Mouse (Mus musculus): ENCODE data around the gene Dvl1. TPM values are rescaled to one million over a fixed set of nuclear protein-coding genes. Genes with fewer than 3 reads are reported as not detected.

Gene Dvl1
- polyA plus RNA-seq, 1 experiment from 2014 or later: 7.8 TPM

- no peak overlapping the region for H3K4me3 ChIP-seq
- H3K4me2 ChIP-seq: no peak overlapping the region
- WGBS: 36% methylated on average over 13 of the region's 13 CpGs
- H3K9me3 ChIP-seq: no peaks in the 10 kb centered on the region
- no peak for ATAC-seq (ENCODE audit: low FRiP score)
- no peaks in the 10 kb centered on the region for H3K4me1 ChIP-seq (replicated peaks)
- H3K27ac ChIP-seq: no peak overlapping the region
- peaks cover 84% of the 10 kb centered on the region for H3K36me3 ChIP-seq
- H3K9ac ChIP-seq: no peak overlapping the region
- no peaks in the 10 kb centered on the region for H3K27me3 ChIP-seq
Observed at GRCm38 (mm10) chr4:155859318-155859717, 12.1 kb downstream of the Dvl1 start.

- H3K4me2 ChIP-seq: no peak overlapping the region
Observed at GRCm38 (mm10) chr4:155861787-155862186, 14.6 kb downstream of the Dvl1 start.

GRCm38 (mm10) chr4:155863001-155863400 is 15.8 kb downstream of the Dvl1 start, which contains the start of gene Tas1r3:
TSS of gene Tas1r3 (minus strand) at chr4:155863362.
- Histone ChIP-seq H3K9ac (no peak within 1 kb of the TSS), H3K4me1 (replicated peaks) (0 out of 2 replicates have a peak, but pooled peaks cover under 1% of the 10 kb centered on the region), H3K36me3 (peaks cover 72% of the 10 kb centered on the region), H3K4me3 (no peak within 1 kb of the TSS), H3K9me3 (no peaks in the 10 kb centered on the region), H3K27me3 (no peaks in the 10 kb centered on the region), H3K27ac (no peak within 1 kb of the TSS), H3K4me2 (no peak within 1 kb of the TSS)
- WGBS: 81% methylated on average over 5 of the region's 5 CpGs
- ATAC-seq (ENCODE audit: low FRiP score): no peak

More at GRCm38 (mm10) chr4:155861787-155862186, 14.6 kb downstream of the Dvl1 start:
- 91% methylated on average over 7 of the region's 7 CpGs for WGBS
- H3K27me3 ChIP-seq: no peaks in the 10 kb centered on the region
- no peaks in the 10 kb centered on the region for H3K9me3 ChIP-seq
- H3K4me1 ChIP-seq (replicated peaks): no peaks in the 10 kb centered on the region
- peaks cover 79% of the 10 kb centered on the region for H3K36me3 ChIP-seq
- H3K9ac ChIP-seq: no peak overlapping the region
- H3K4me3 ChIP-seq: no peak overlapping the region
- no peak overlapping the region for H3K27ac ChIP-seq
- no peak for ATAC-seq (ENCODE audit: low FRiP score)

GRCm38 (mm10) chr4:155868614-155869298 is 21.6 kb downstream of the Dvl1 start:
- H3K9me3 ChIP-seq: no peaks in the 10 kb centered on the region
- peak; percentile 75 for ATAC-seq (ENCODE audit: low FRiP score)
- H3K36me3 ChIP-seq: peaks cover 48% of the 10 kb centered on the region
- no peaks in the 10 kb centered on the region for H3K27me3 ChIP-seq
- H3K4me3 ChIP-seq: peak overlapping the region; percentile 77
- H3K27ac ChIP-seq: peak overlapping the region; percentile 49; the same call in 1 of the 2 replicates
- H3K9ac ChIP-seq: peak overlapping the region; percentile 87
- peak overlapping the region; percentile 93 for H3K4me2 ChIP-seq
- 13% methylated on average over 22 of the region's 22 CpGs for WGBS
- peaks cover 31% of the 10 kb centered on the region for H3K4me1 ChIP-seq (replicated peaks)

- under 1% methylated on average over 63 of the region's 63 CpGs for WGBS
- H3K9me3 ChIP-seq: no peaks in the 10 kb centered on the region
- peak within 1 kb of the TSS; percentile 77 for H3K4me3 ChIP-seq
- H3K9ac ChIP-seq: peak within 1 kb of the TSS; percentile 87
- H3K27ac ChIP-seq: peak within 1 kb of the TSS; percentile 78
- no peaks in the 10 kb centered on the region for H3K27me3 ChIP-seq
- H3K4me2 ChIP-seq: peak within 1 kb of the TSS; percentile 93
- H3K36me3 ChIP-seq: peaks cover 55% of the 10 kb centered on the region
- peak; percentile 97 for ATAC-seq (ENCODE audit: low FRiP score)
- H3K4me1 ChIP-seq (replicated peaks): peaks cover 31% of the 10 kb centered on the region
Observed at GRCm38 (mm10) chr4:155869317-155870033, 22.3 kb downstream of the Dvl1 start, which contains the start of the genes Cptp and Ints11. TSS of gene Cptp (minus strand) at chr4:155869440. TSS of gene Ints11 (plus strand) at chr4:155869546.

GRCm38 (mm10) chr4:155871404-155871803 is 24.2 kb downstream of the Dvl1 start:
- Histone ChIP-seq H3K27me3 (no peaks in the 10 kb centered on the region), H3K36me3 (peaks cover 53% of the 10 kb centered on the region), H3K9me3 (no peaks in the 10 kb centered on the region), H3K4me2 (no peak overlapping the region), H3K9ac (no peak overlapping the region), H3K4me3 (no peak overlapping the region), H3K4me1 (replicated peaks) (peaks cover 31% of the 10 kb centered on the region), H3K27ac (no peak overlapping the region)
- ATAC-seq (ENCODE audit: low FRiP score): no peak
- WGBS: 96% methylated on average over 7 of the region's 7 CpGs

GRCm38 (mm10) chr4:155883587-155883986 is 36.4 kb downstream of the Dvl1 start:
- Histone ChIP-seq H3K36me3 (peaks cover 61% of the 10 kb centered on the region), H3K9ac (no peak overlapping the region), H3K4me1 (replicated peaks) (no peaks in the 10 kb centered on the region), H3K27me3 (no peaks in the 10 kb centered on the region), H3K9me3 (no peaks in the 10 kb centered on the region), H3K27ac (no peak overlapping the region), H3K4me3 (no peak overlapping the region), H3K4me2 (no peak overlapping the region)
- ATAC-seq (ENCODE audit: low FRiP score): no peak
- WGBS: 89% methylated on average over 3 of the region's 3 CpGs

- H3K36me3 ChIP-seq: peaks cover 72% of the 10 kb centered on the region
- no peaks in the 10 kb centered on the region for H3K9me3 ChIP-seq
- no peak overlapping the region for H3K9ac ChIP-seq
- no peak overlapping the region for H3K4me2 ChIP-seq
- ATAC-seq (ENCODE audit: low FRiP score): no peak
- H3K4me1 ChIP-seq (replicated peaks): peaks cover 19% of the 10 kb centered on the region
- WGBS: 94% methylated on average over 5 of the region's 5 CpGs
- H3K4me3 ChIP-seq: no peak overlapping the region
- no peaks in the 10 kb centered on the region for H3K27me3 ChIP-seq
- no peak overlapping the region for H3K27ac ChIP-seq
Observed at GRCm38 (mm10) chr4:155886330-155886729, 39.1 kb downstream of the Dvl1 start.

GRCm38 (mm10) chr4:155887674-155888073 is 40.5 kb downstream of the Dvl1 start:
- no peak overlapping the region for H3K27ac ChIP-seq
- ATAC-seq (ENCODE audit: low FRiP score): no peak
- peaks cover 69% of the 10 kb centered on the region for H3K36me3 ChIP-seq
- 90% methylated on average over 10 of the region's 10 CpGs for WGBS
- no peaks in the 10 kb centered on the region for H3K9me3 ChIP-seq
- no peak overlapping the region for H3K4me3 ChIP-seq
- peaks cover 21% of the 10 kb centered on the region for H3K4me1 ChIP-seq (replicated peaks)
- no peak overlapping the region for H3K9ac ChIP-seq
- H3K4me2 ChIP-seq: no peak overlapping the region
- no peaks in the 10 kb centered on the region for H3K27me3 ChIP-seq

GRCm38 (mm10) chr4:155888181-155888580 is 41.0 kb downstream of the Dvl1 start:
- Histone ChIP-seq H3K27ac (no peak overlapping the region), H3K4me3 (no peak overlapping the region), H3K4me2 (no peak overlapping the region), H3K27me3 (no peaks in the 10 kb centered on the region), H3K36me3 (peaks cover 64% of the 10 kb centered on the region), H3K4me1 (replicated peaks) (peaks cover 26% of the 10 kb centered on the region), H3K9ac (no peak overlapping the region), H3K9me3 (no peaks in the 10 kb centered on the region)
- no peak for ATAC-seq (ENCODE audit: low FRiP score)
- 93% methylated on average over 9 of the region's 9 CpGs for WGBS

GRCm38 (mm10) chr4:155889316-155889715 is 42.1 kb downstream of the Dvl1 start:
- no peak overlapping the region for H3K9ac ChIP-seq
- no peak overlapping the region for H3K4me2 ChIP-seq
- WGBS: 87% methylated on average over 5 of the region's 5 CpGs
- H3K9me3 ChIP-seq: no peaks in the 10 kb centered on the region
- no peak overlapping the region for H3K4me3 ChIP-seq
- peaks cover 37% of the 10 kb centered on the region for H3K4me1 ChIP-seq (replicated peaks)
- no peak for ATAC-seq (ENCODE audit: low FRiP score)
- no peaks in the 10 kb centered on the region for H3K27me3 ChIP-seq
- H3K36me3 ChIP-seq: peaks cover 56% of the 10 kb centered on the region
- H3K27ac ChIP-seq: no peak overlapping the region

- peak overlapping the region; percentile 98 for H3K9ac ChIP-seq
- H3K4me2 ChIP-seq: peak overlapping the region; percentile 99
- H3K27ac ChIP-seq: peak overlapping the region; percentile 69; the same call in 1 of the 2 replicates
- H3K27me3 ChIP-seq: no peaks in the 10 kb centered on the region
- H3K9me3 ChIP-seq: no peaks in the 10 kb centered on the region
- peaks cover 48% of the 10 kb centered on the region for H3K36me3 ChIP-seq
- peak; percentile 4; the same call in 1 of the 2 replicates for ATAC-seq (ENCODE audit: low FRiP score)
- H3K4me1 ChIP-seq (replicated peaks): peaks cover 55% of the 10 kb centered on the region
- WGBS: under 1% methylated on average over 34 of the region's 34 CpGs
- H3K4me3 ChIP-seq: peak overlapping the region; percentile 93
Observed at GRCm38 (mm10) chr4:155891011-155891471, 43.8 kb downstream of the Dvl1 start.
